Mouse (Mus musculus) common myeloid progenitor, adult 5-6 weeks (primary cell): ENCODE data around the gene Elmod3. TPM values are rescaled to one million over a fixed set of nuclear protein-coding genes. Genes with fewer than 3 reads are reported as not detected.

ENCODE experiments used
- total RNA-seq: library from RNA; stranded (forward); fragments of 200-1000, 187-1606 nt; gene quantifications from 2 replicates; pipeline ENCODE4 v1.2.3, GENCODE M21; 2017

Elmod3 gene
- total RNA-seq, 1 experiment from 2014 or later = 9.3 TPM

Other genes starting within 250 kb of the Elmod3 start
- 1.2 TPM in 1 of 2 replicates, not detected in the other for gene Tmem150a, start 243.0 kb downstream of the Elmod3 start, total RNA-seq
- gene Rnf181, start 231.5 kb downstream of the Elmod3 start, total RNA-seq = 30.2 and 44.7 TPM in 2 replicates
- 83.8 and 85.7 TPM in 2 replicates for gene Vamp5, start 217.9 kb downstream of the Elmod3 start, total RNA-seq
- gene Vamp8, start 207.7 kb downstream of the Elmod3 start, total RNA-seq = 281 and 362 TPM in 2 replicates
- 6.6 and 12.7 TPM in 2 replicates for gene Ggcx, start 184.1 kb downstream of the Elmod3 start, total RNA-seq
- 300 and 303 TPM in 2 replicates for gene Mat2a, start 158.9 kb downstream of the Elmod3 start, total RNA-seq
- gene Sh2d6, start 76.7 kb downstream of the Elmod3 start, total RNA-seq = not detected in 2 replicates
- 32.4 and 56.4 TPM in 2 replicates for gene Capg, start 54.0 kb downstream of the Elmod3 start, total RNA-seq
- gene Retsat, start 62 bp upstream of the Elmod3 start, total RNA-seq = 13.3 and 17.4 TPM in 2 replicates
- 56.4 and 66.7 TPM in 2 replicates for gene Tgoln1, start 18.6 kb upstream of the Elmod3 start, total RNA-seq
- gene Tcf7l1, start 190.8 kb upstream of the Elmod3 start, total RNA-seq = not detected in 2 replicates